Mouse (Mus musculus) stomach, embryonic 16.5 days (tissue): ENCODE data around the gene Ddost. TPM values are rescaled to one million over a fixed set of nuclear protein-coding genes. Genes with fewer than 3 reads are reported as not detected.
"Not testable (repeated sequence)": the region's sequence is repeated elsewhere in the genome, so short reads cannot be mapped to it uniquely, and the experiment has no call there.

ENCODE experiments used
- ATAC-seq: fragments of 200-750 bp; cut with Nextera tagmentation; 2 replicates; pipeline ENCODE4 v1.8.0; 2017; ENCODE audit warnings: moderate number of reproducible peaks, moderate TSS enrichment; ENCODE audit not compliant: insufficient read depth, low FRiP score
- H3K27ac ChIP-seq: fragments of 300-500 bp; sonication (generic); 2 replicates; pipeline ENCODE4 v1.5.1; 2014; ENCODE audit warnings: low read length
- H3K27me3 ChIP-seq: fragments of 300-500 bp; sonication (generic); 2 replicates; pipeline ENCODE4 v1.6.1; 2014; ENCODE audit warnings: low read length, control low read depth, mixed read lengths; ENCODE audit not compliant: control insufficient read depth, insufficient read depth
- H3K36me3 ChIP-seq: fragments of 300-500 bp; sonication (generic); 2 replicates; pipeline ENCODE4 v1.6.1; 2014; ENCODE audit warnings: low read length; ENCODE audit not compliant: control insufficient read depth, insufficient read depth
- H3K4me1 ChIP-seq: fragments of 300-500 bp; sonication (generic); 2 replicates; pipeline ENCODE4 v1.6.1; 2014; ENCODE audit warnings: low read length, control low read depth, mixed read lengths; ENCODE audit not compliant: control insufficient read depth, insufficient read depth
- H3K4me2 ChIP-seq: fragments of 300-500 bp; sonication (generic); 2 replicates; pipeline ENCODE4 v1.6.1; 2014; ENCODE audit warnings: low read depth, low read length, mixed read lengths
- H3K4me3 ChIP-seq: fragments of 300-500 bp; sonication (generic); replicated peaks from 2 replicates; pipeline ENCODE4 v1.5.1; 2014; ENCODE audit warnings: mild to moderate bottlenecking, low read length
- H3K9ac ChIP-seq: fragments of 300-500 bp; sonication (generic); 2 replicates; pipeline ENCODE4 v1.6.1; 2014; ENCODE audit warnings: low read length
- H3K9me3 ChIP-seq: fragments of 300-500 bp; sonication (generic); replicated peaks from 2 replicates; pipeline ENCODE4 v1.6.1; 2016; ENCODE audit warnings: low read length, control low read depth; ENCODE audit not compliant: control insufficient read depth
- WGBS: fragments of 180-500 bp; shearing (Covaris S2); extraction: QIAGEN DNeasy Blood & Tissue Kit; methylation state at CpG from one replicate; pipeline ENCODE4 v1.1.7; 2014; 5-methylcytosine and 5-hydroxymethylcytosine counted together
- polyA plus RNA-seq: library from polyadenylated mRNA; unstranded; fragments of >200 nt; fragmentation: Nextera tagmentation; extraction: Ambion mirVana; gene quantifications from 2 replicates; pipeline ENCODE4 v1.2.1, GENCODE M21; 2015

The Ddost gene
- polyA plus RNA-seq, 1 experiment from 2014 or later = 418 TPM

DNA sequence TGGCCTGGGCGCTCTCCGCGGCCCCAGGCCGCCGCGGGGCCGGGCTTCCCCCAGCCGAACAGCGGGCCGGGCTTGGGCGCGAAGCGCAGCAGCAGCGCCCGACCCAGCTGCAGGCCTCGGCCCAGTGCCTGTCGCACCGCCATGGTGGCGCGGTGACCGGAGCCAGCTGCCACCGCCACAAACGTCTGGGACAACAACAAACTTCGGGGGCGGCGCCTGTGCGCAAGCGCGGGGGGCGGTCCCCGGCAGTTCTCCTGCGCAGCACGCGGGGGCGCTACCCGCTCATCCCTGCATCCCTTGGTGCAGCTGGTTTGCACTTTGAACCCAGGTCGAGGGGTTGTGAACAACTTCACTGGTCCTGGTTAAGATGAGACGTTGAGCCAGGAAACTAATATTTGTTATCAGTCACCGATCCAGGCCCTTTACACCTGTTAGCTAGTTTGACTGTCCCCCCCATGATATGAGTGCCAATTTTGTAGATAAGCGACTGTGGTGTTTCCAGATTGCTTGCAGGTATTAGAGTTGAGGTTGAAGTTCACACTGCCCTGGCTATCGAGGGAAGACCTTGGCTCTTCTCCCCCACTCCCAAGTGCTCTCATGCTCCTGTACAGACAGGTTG lies 21.7 kb downstream of the Ddost start, which contains the start of gene Pink1:
Gene Pink1, minus strand, starts transcription at position 231 of the 619 bp plus-strand sequence.
- Histone ChIP-seq H3K9ac (peak within 1 kb of the TSS; percentile 88), H3K27me3 (no peaks in the 10 kb centered on the region), H3K4me3 (peak within 1 kb of the TSS; percentile 89), H3K36me3 (no peaks in the 10 kb centered on the region), H3K4me2 (peak within 1 kb of the TSS; percentile 51), H3K27ac (peak within 1 kb of the TSS; percentile 96), H3K4me1 (peaks cover 15% of the 10 kb centered on the region; the same call in 1 of the 2 replicates), H3K9me3 (0 out of 2 replicates have a peak, but pooled peaks cover 6% of the 10 kb centered on the region)
- peak; percentile 67 for ATAC-seq
- 2% methylated on average over 41 of the region's 41 CpGs for WGBS

DNA sequence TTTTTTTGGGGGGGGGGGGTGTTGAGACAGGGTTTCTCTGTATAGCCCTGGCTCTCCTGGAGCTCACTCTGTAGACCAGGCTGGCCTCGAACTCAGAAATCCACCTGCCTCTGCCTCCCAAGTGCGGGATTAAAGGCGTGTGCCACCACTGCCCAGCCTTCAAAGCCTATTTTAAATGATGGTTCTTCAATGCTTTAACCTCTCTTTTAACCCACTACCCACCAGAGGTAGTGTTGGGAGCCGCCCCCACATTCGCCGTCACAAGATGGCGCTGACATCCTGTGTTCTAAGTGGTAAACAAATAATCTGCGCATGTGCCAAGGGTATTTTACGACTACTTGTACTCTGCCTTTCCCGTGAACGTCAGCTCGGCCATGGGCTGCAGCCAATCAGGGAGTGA lies 22.6 kb downstream of the Ddost start:
- not testable (repeated sequence) for H3K4me2 ChIP-seq, H3K27me3 ChIP-seq, H3K9ac ChIP-seq, H3K4me1 ChIP-seq, H3K9me3 ChIP-seq, ATAC-seq, H3K4me3 ChIP-seq, H3K27ac ChIP-seq, H3K36me3 ChIP-seq
- WGBS = 58% methylated on average over 8 of the region's 12 CpGs

- Histone ChIP-seq H3K27ac (no peak overlapping the region), H3K4me3 (peak overlapping the region; percentile 28), H3K4me1 (peaks cover 8% of the 10 kb centered on the region; the same call in 1 of the 2 replicates), H3K9ac (no peak overlapping the region), H3K9me3 (0 out of 2 replicates have a peak, but pooled peaks cover 6% of the 10 kb centered on the region), H3K4me2 (peak overlapping the region; percentile 9; the same call in 1 of the 2 replicates), H3K36me3 (no peaks in the 10 kb centered on the region), H3K27me3 (no peaks in the 10 kb centered on the region)
- WGBS = 71% methylated on average over 7 of the region's 7 CpGs
- no peak for ATAC-seq
Observed at GRCm38 (mm10) chr4:138327891-138328470, 23.5 kb downstream of the Ddost start.

DNA sequence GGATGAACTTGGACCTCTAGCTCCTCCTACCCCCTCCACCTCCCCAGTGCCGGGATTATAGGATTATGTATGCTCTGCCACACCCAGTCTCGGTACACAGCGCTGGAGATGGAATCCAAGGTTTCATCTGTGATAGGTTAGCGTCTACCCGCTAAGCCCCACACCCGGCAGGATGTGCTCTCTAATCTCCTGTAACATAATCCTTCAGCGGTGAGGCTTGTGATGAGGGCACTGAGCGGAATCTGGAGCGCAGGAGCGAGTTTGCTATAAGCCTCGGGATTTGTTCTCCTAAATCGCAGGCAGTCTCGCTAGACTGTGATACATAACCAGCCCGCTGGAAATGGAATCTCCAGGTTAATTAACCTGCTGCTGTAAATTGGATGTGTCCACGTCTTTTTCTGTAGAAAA lies 25.7 kb downstream of the Ddost start:
- H3K4me2 ChIP-seq = no peak overlapping the region
- H3K4me3 ChIP-seq = no peak overlapping the region
- peaks cover 9% of the 10 kb centered on the region; the same call in 1 of the 2 replicates for H3K4me1 ChIP-seq
- no peak for ATAC-seq
- WGBS = 17% methylated on average over 15 of the region's 15 CpGs
- no peak overlapping the region for H3K9ac ChIP-seq
- H3K27ac ChIP-seq = no peak overlapping the region
- H3K36me3 ChIP-seq = no peaks in the 10 kb centered on the region
- H3K9me3 ChIP-seq = 0 out of 2 replicates have a peak, but pooled peaks cover 6% of the 10 kb centered on the region
- H3K27me3 ChIP-seq = no peaks in the 10 kb centered on the region

GRCm38 (mm10) chr4:138331647-138332046 lies 27.1 kb downstream of the Ddost start:
- Histone ChIP-seq H3K4me3 (no peak overlapping the region), H3K4me1 (peaks cover 4% of the 10 kb centered on the region; the same call in 1 of the 2 replicates), H3K27ac (no peak overlapping the region), H3K27me3 (no peaks in the 10 kb centered on the region), H3K36me3 (no peaks in the 10 kb centered on the region), H3K9ac (no peak overlapping the region), H3K4me2 (no peak overlapping the region), H3K9me3 (0 out of 2 replicates have a peak, but pooled peaks cover 6% of the 10 kb centered on the region)
- WGBS = 75% methylated on average over 9 of the region's 9 CpGs
- no peak for ATAC-seq

GRCm38 (mm10) chr4:138333135-138333534 lies 28.6 kb downstream of the Ddost start:
- no peaks in the 10 kb centered on the region for H3K27me3 ChIP-seq
- H3K9ac ChIP-seq = no peak overlapping the region
- 0 out of 2 replicates have a peak, but pooled peaks cover 4% of the 10 kb centered on the region for H3K4me1 ChIP-seq
- H3K4me3 ChIP-seq = no peak overlapping the region
- 57% methylated on average over 4 of the region's 4 CpGs for WGBS
- 0 out of 2 replicates have a peak, but pooled peaks cover 6% of the 10 kb centered on the region for H3K9me3 ChIP-seq
- H3K4me2 ChIP-seq = no peak overlapping the region
- no peak overlapping the region for H3K27ac ChIP-seq
- no peaks in the 10 kb centered on the region for H3K36me3 ChIP-seq
- ATAC-seq = peak; percentile 35; the same call in 1 of the 2 replicates

GRCm38 (mm10) chr4:138335036-138335435 lies 30.5 kb downstream of the Ddost start:
- Histone ChIP-seq H3K27me3 (no peaks in the 10 kb centered on the region), H3K36me3 (no peaks in the 10 kb centered on the region), H3K4me1 (0 out of 2 replicates have a peak, but pooled peaks cover 4% of the 10 kb centered on the region), H3K9ac (no peak overlapping the region), H3K4me2 (no peak overlapping the region), H3K9me3 (no peaks in the 10 kb centered on the region), H3K4me3 (no peak overlapping the region), H3K27ac (no peak overlapping the region)
- WGBS = 76% methylated on average over 12 of the region's 12 CpGs
- no peak for ATAC-seq

- no peak overlapping the region for H3K27ac ChIP-seq
- ATAC-seq = no peak
- no peak overlapping the region for H3K9ac ChIP-seq
- H3K4me1 ChIP-seq = 0 out of 2 replicates have a peak, but pooled peaks cover 4% of the 10 kb centered on the region
- no peak overlapping the region for H3K4me2 ChIP-seq
- no peaks in the 10 kb centered on the region for H3K27me3 ChIP-seq
- no peak overlapping the region for H3K4me3 ChIP-seq
- H3K36me3 ChIP-seq = no peaks in the 10 kb centered on the region
- 83% methylated on average over 6 of the region's 6 CpGs for WGBS
- no peaks in the 10 kb centered on the region for H3K9me3 ChIP-seq
Observed at GRCm38 (mm10) chr4:138335648-138336047, 31.1 kb downstream of the Ddost start.

- Histone ChIP-seq H3K4me3 (no peak overlapping the region), H3K27me3 (no peaks in the 10 kb centered on the region), H3K9me3 (no peaks in the 10 kb centered on the region), H3K36me3 (no peaks in the 10 kb centered on the region), H3K4me2 (no peak overlapping the region), H3K9ac (no peak overlapping the region), H3K4me1 (0 out of 2 replicates have a peak, but pooled peaks cover 4% of the 10 kb centered on the region), H3K27ac (no peak overlapping the region)
- ATAC-seq = peak; percentile 42; the same call in 1 of the 2 replicates
- WGBS = 58% methylated on average over 5 of the region's 5 CpGs
Observed at GRCm38 (mm10) chr4:138336876-138337275, 32.3 kb downstream of the Ddost start.
